Mouse (Mus musculus) neural tube, embryonic 12.5 days (tissue): Measurements from ENCODE around the gene Fndc8. TPM values are rescaled to one million over a fixed set of nuclear protein-coding genes. Genes with fewer than 3 reads are reported as not detected.

ENCODE experiments used
- polyA plus RNA-seq: library from polyadenylated mRNA; unstranded; fragments of >200 nt; fragmentation: Nextera tagmentation; extraction: Ambion mirVana; gene quantifications from 2 replicates; pipeline ENCODE4 v1.2.1, GENCODE M21; 2016

The Fndc8 gene
- polyA plus RNA-seq, 1 experiment from 2014 or later = 0.39 TPM

Other genes starting within 250 kb of the Fndc8 start
- 0.26 and 0.34 TPM in 2 replicates for gene Cct6b, start 127.8 kb upstream of the Fndc8 start, polyA plus RNA-seq
- gene Zfp830, start 127.8 kb upstream of the Fndc8 start, polyA plus RNA-seq = 34.4 and 41.1 TPM in 2 replicates
- gene Lig3, start 111.0 kb upstream of the Fndc8 start, polyA plus RNA-seq = 40.7 and 42.6 TPM in 2 replicates
- gene Rffl, start 20.9 kb upstream of the Fndc8 start, polyA plus RNA-seq = 8.1 and 10.7 TPM in 2 replicates
- 12.6 and 13.5 TPM in 2 replicates for gene Rad51d, start 1.5 kb upstream of the Fndc8 start, polyA plus RNA-seq
- 29.6 and 31.5 TPM in 2 replicates for gene Nle1, start 16.3 kb downstream of the Fndc8 start, polyA plus RNA-seq
- 5.4 TPM in 2 replicates for gene Unc45b, start 18.4 kb downstream of the Fndc8 start, polyA plus RNA-seq
- gene Slfn5, start 59.2 kb downstream of the Fndc8 start, polyA plus RNA-seq = 0.59 and 1.6 TPM in 2 replicates
- gene Slfn9, start 99.7 kb downstream of the Fndc8 start, polyA plus RNA-seq = 7.4 and 8.2 TPM in 2 replicates
- 0.27 TPM in 1 of 2 replicates, not detected in the other for gene Slfn8, start 128.7 kb downstream of the Fndc8 start, polyA plus RNA-seq
- gene Slfn2, start 173.0 kb downstream of the Fndc8 start, polyA plus RNA-seq = 1.1 and 1.6 TPM in 2 replicates
- not detected in 2 replicates for gene Slfn1, start 224.7 kb downstream of the Fndc8 start, polyA plus RNA-seq